ENCODE assay signal across 31 mouse cellular contexts in the genomic region with DNA sequence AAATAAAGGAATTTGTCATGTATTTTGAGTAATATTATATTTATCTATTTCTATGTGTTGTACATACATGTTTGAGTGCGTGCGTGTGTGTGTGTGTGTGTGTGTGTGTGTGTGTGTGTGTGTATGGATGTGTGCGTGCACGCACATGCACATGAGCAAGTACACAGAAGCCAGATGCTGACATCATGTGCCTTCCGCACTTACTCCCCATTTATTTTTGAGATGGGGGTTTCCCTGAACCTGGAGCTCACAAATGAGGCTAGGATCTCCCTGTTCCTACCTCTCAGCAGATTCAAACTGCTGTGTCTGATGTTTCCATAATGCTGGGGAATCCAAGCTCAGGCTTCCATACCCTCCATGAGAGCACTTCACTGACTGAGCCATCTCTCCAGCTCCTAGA.
"Had no signal": no experiment of that assay in that cellular context is flagged by ENCODE, and none has a peak within 500 bp of the region (broad histone marks: within the 10 kb centered on the region; RNA-seq: fewer than 3 reads in every experiment).

No protein-coding gene starts in this region.

- H3K27me3 ChIP-seq: heart, embryonic 12.5 days; heart, embryonic 13.5 days; heart, embryonic 15.5 days; hindbrain, embryonic 12.5 days; hindbrain, embryonic 13.5 days; hindbrain, embryonic 15.5 days; intestine, embryonic 15.5 days; kidney, embryonic 15.5 days had no signal

- H3K4me2 ChIP-seq: heart, embryonic 11.5 days; heart, embryonic 12.5 days; heart, embryonic 13.5 days; heart, embryonic 15.5 days; hindbrain, embryonic 12.5 days; hindbrain, embryonic 13.5 days; hindbrain, embryonic 14.5 days; hindbrain, embryonic 15.5 days; intestine, embryonic 15.5 days; kidney, embryonic 15.5 days had no signal

- H3K4me1 ChIP-seq: heart, embryonic 10.5 days; hindbrain, embryonic 10.5 days; hindbrain, embryonic 12.5 days; hindbrain, embryonic 13.5 days; hindbrain, embryonic 15.5 days; intestine, embryonic 15.5 days; kidney, embryonic 15.5 days had no signal

- H3K36me3 ChIP-seq: heart, embryonic 10.5 days; heart, embryonic 12.5 days; heart, embryonic 13.5 days; heart, embryonic 15.5 days; hindbrain, embryonic 10.5 days; hindbrain, embryonic 12.5 days; hindbrain, embryonic 13.5 days; hindbrain, embryonic 15.5 days; intestine, embryonic 15.5 days; kidney, embryonic 15.5 days had no signal

- DNase-seq: heart, postnatal 10 days; heart, postnatal 36 days; heart, postnatal 4 days; kidney, adult 11 months; kidney, adult 18-20 months; kidney, adult 2 months; kidney, adult 8-10 months; kidney, adult 9 months; kidney, postnatal 10 days; kidney, postnatal 14 days; kidney, postnatal 25 days; kidney, postnatal 36 days; kidney, postnatal 4 days; layer of hippocampus, adult 9-11 months; layer of hippocampus, postnatal 36 days had no signal

- H3K9ac ChIP-seq: heart, embryonic 12.5 days; heart, embryonic 13.5 days; heart, embryonic 15.5 days; hindbrain, embryonic 12.5 days; hindbrain, embryonic 13.5 days; hindbrain, embryonic 14.5 days; hindbrain, embryonic 15.5 days; intestine, embryonic 15.5 days; kidney, embryonic 15.5 days had no signal

- H3K4me3 ChIP-seq: heart, embryonic 10.5 days; heart, embryonic 12.5 days; heart, embryonic 13.5 days; heart, embryonic 15.5 days; hindbrain, embryonic 10.5 days; hindbrain, embryonic 12.5 days; hindbrain, embryonic 13.5 days; hindbrain, embryonic 15.5 days; intestine, embryonic 15.5 days; kidney, embryonic 15.5 days; layer of hippocampus, adult 2 months; left cerebral cortex, adult 2 months had no signal

- H3K9me3 ChIP-seq: heart, embryonic 10.5 days; heart, embryonic 12.5 days; heart, embryonic 13.5 days; heart, embryonic 15.5 days; hindbrain, embryonic 10.5 days; hindbrain, embryonic 12.5 days; hindbrain, embryonic 13.5 days; hindbrain, embryonic 15.5 days; intestine, embryonic 15.5 days; kidney, embryonic 15.5 days had no signal

- H3K27ac ChIP-seq: heart, embryonic 10.5 days; heart, embryonic 13.5 days; heart, embryonic 15.5 days; hindbrain, embryonic 10.5 days; hindbrain, embryonic 12.5 days; hindbrain, embryonic 13.5 days; hindbrain, embryonic 14.5 days; hindbrain, embryonic 15.5 days; hindbrain, postnatal 0 days; intestine, embryonic 15.5 days; kidney, embryonic 15.5 days; kidney, postnatal 0 days; layer of hippocampus, adult 2 months; left cerebral cortex, adult 2 months had no signal
